In the genomic region with DNA sequence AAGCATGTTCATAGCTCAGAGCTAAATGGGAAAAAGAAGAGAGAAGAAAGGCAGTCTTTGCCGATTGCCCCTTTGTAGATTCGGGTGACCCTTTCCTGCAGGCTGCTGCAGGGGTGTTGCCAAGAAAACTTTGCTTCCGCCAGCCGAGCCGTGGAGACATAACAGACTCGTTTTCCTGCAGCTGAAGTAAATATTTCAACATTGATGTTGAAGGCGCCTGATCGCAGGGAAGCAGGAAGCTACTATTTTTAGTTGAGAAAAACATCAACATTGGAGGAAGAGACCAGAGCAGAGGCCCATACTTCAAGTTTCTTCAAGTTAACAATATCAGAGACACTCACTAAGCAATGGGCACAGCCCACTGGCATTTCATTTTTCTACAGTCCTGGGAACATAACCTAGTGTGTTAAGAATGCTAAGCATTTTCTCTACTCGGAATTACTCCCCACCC, we compare ENCODE assay signal across 8 mouse cellular contexts.
DNase-seq lines count a peak whose midpoint lies in the region; ATAC-seq lines count a peak whose summit lies in the region.

No protein-coding gene starts in this region.

- H3K27ac ChIP-seq in embryonic facial prominence, embryonic 13.5 days, result peak overlapping the region; percentile 80

- H3K27me3 ChIP-seq in embryonic facial prominence, embryonic 13.5 days, result no peaks in the 10 kb centered on the region

- peaks cover 2% of the 10 kb centered on the region; the same call in 1 of the 2 replicates for H3K9me3 ChIP-seq in embryonic facial prominence, embryonic 13.5 days

- intact Hi-C loops in heart, postnatal 10 days (cut with DNase I), result no loop called here

- no peaks in the 10 kb centered on the region for H3K36me3 ChIP-seq in embryonic facial prominence, embryonic 13.5 days

- H3K4me1 ChIP-seq in embryonic facial prominence, embryonic 13.5 days, result peaks cover 21% of the 10 kb centered on the region

- peak; percentile 57 for DNase-seq in layer of hippocampus, adult 11-12 months (ENCODE audit: low spot score)
- no peak for DNase-seq in layer of hippocampus, postnatal 36 days
- peak; percentile 79 to 82 for DNase-seq in heart, postnatal 10 days
- peak; percentile 74 to 83 for DNase-seq in kidney, postnatal 4 days
- DNase-seq in thymus, postnatal 10 days (ENCODE audit: low spot score in 2 of 2), result peak; percentile 6 to 31
- DNase-seq in spleen, postnatal 14 days (ENCODE audit: low spot score in 2 of 2), result no peak

- peak overlapping the region; percentile 18 for H3K4me2 ChIP-seq in embryonic facial prominence, embryonic 13.5 days

- no peak overlapping the region for H3K4me3 ChIP-seq in embryonic facial prominence, embryonic 13.5 days

- no peak overlapping the region for H3K9ac ChIP-seq in embryonic facial prominence, embryonic 13.5 days

- no peak for ATAC-seq in embryonic facial prominence, embryonic 13.5 days (ENCODE audit: insufficient number of reproducible peaks, insufficient read depth, low FRiP score, low TSS enrichment, low read depth)
- peak; percentile 55 for ATAC-seq in megakaryocyte progenitor cell, adult 5-6 weeks (replicated peaks; ENCODE audit: poor library complexity)

- WGBS in embryonic facial prominence, embryonic 13.5 days, result 12% methylated on average over 9 of the region's 9 CpGs

Comparison
In these comparisons a context has a peak if more than half of its experiments do, and no peak if none do; other contexts are left out.
1. DNase-seq: peak in layer of hippocampus, adult 11-12 months (single experiment), heart, postnatal 10 days (2 of 2), kidney, postnatal 4 days (2 of 2) and thymus, postnatal 10 days (2 of 2); none in layer of hippocampus, postnatal 36 days (0 of 2) and spleen, postnatal 14 days (0 of 2).